Mouse (Mus musculus) ES-E14 (cell line): ENCODE data around the gene Rab26.

Source experiments
- CHD2 ChIP-seq: IDR thresholded peaks from 2 replicates; pipeline ENCODE4 v1.6.1; 2014; ENCODE audit warnings: mild to moderate bottlenecking, low read depth, low read length, inconsistent platforms
- ZC3H11A ChIP-seq: IDR thresholded peaks from 2 replicates; pipeline ENCODE4 v1.6.1; 2012; ENCODE audit warnings: low read depth, mild to moderate bottlenecking, inconsistent platforms, low read length, borderline replicate concordance

GRCm38 (mm10) chr17:24507806-24508460, 26.1 kb downstream of the Rab26 start:
- TF ChIP-seq CHD2 (no peak), ZC3H11A (no peak)
